Mouse (Mus musculus) left cerebral cortex, adult 8-10 months (tissue): ENCODE data around the gene Rnf121. TPM values are rescaled to one million over a fixed set of nuclear protein-coding genes. Genes with fewer than 3 reads are reported as not detected.

ENCODE experiments used
- DNase-seq, 2 experiments: peaks; one replicate each; pipeline ENCODE4 v3.0.0; 2022; ENCODE audit warnings: low spot score in 2 of 2
- total RNA-seq, 4 experiments: library from RNA; stranded (reverse); gene quantifications; 2 replicates each; pipeline ENCODE4 v1.2.4; 2022

The Rnf121 gene
- total RNA-seq, 4 experiments from 2014 or later: 45.4 to 51.5 (median 47.8) TPM

DNA sequence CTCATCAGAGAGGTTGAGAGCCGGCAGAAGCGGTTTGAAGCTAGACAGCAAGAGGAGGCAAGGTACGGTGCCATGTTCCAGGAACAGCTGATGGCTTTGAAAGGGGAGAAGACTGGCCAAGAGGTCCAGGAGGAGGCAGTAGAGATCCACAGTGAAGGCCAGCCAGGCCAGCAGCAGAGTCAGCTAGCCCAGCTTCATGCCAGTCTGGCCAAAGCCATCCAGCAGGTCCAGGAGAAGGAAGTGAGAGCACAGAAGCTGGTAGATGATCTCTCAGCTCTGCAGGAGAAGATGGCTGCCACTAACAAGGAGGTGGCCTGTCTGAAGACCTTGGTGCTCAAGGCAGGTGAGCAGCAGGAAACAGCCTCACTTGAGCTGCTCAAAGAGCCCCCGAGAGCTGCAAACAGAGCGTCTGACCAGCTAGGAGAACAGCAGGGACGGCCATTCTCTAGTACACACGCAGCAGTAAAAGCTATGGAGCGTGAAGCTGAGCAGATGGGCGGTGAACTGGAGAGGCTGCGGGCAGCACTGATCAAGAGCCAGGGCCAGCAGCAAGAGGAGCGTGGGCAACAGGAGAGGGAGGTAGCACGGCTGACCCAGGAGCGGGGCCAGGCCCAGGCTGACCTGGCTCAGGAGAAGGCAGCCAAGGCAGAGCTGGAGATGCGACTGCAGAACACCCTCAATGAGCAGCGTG, 65.7 kb downstream of the Rnf121 start:
- no peak for DNase-seq

DNA sequence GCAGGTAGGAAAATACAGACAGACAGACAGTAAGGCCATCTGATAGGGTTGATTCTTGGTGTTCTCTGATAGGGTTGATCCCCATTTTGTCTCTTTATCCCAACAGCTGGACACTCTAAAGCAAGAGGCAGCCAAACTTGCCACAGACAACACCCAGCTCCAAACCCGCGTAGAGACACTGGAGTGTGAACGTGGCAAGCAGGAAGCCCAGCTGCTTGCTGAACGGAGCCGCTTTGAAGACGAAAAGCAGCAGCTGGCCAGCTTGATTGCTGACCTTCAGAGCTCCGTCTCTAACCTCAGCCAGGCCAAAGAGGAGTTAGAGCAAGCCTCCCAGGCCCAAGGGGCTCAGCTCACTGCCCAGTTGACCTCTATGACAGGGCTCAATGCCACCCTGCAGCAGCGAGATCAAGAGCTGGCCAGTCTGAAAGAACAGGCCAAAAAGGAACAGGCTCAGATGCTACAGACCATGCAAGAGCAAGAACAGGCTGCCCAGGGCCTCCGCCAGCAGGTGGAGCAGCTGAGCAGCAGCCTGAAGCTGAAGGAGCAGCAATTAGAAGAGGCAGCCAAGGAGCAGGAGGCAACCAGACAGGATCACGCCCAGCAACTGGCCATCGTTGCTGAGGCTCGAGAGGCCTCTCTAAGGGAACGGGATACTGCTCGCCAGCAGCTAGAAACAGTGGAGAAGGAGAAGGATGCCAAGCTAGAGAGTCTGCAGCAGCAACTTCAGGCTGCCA, 66.9 kb downstream of the Rnf121 start:
- peak; percentile 74 to 82 for DNase-seq

DNA sequence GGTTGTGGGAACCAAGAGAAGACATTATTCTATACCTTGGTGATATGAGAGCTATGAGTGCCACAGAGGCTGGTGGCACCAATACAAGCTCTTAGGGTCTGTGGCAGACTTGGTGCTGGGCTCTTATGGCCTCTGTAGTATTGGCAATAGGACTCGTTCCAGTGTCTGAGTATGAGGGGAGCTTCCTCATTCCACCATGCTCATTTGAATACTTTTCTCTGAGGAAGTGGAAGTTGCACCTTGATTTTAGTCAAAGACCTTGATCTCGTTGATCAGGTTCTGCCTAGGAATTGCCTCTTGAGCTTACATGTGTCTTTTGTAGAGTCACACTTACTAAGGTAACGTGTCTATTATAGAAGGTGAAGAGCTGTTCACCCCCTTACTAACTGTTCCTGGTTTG, 71.0 kb downstream of the Rnf121 start:
- no peak for DNase-seq

DNA sequence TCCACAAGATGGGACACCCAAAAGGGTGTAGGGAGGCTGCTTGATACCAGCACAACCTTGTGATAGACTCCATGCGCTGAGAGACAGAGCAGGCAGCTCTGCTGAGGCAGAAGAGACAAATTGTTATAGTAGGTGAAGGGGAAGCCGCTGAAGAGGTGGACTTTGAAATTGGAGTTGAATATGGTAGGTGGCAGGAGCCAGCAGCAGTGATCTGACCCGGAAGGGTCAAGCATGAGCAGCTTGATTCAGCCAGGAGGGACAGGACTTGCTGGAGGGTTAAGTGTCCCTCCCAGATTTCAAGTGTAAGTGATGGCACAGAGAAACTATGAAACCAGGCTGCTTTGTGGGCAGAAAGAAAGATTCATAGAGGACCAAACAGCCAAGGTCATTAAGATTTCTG, 80.2 kb downstream of the Rnf121 start:
- DNase-seq: no peak

DNA sequence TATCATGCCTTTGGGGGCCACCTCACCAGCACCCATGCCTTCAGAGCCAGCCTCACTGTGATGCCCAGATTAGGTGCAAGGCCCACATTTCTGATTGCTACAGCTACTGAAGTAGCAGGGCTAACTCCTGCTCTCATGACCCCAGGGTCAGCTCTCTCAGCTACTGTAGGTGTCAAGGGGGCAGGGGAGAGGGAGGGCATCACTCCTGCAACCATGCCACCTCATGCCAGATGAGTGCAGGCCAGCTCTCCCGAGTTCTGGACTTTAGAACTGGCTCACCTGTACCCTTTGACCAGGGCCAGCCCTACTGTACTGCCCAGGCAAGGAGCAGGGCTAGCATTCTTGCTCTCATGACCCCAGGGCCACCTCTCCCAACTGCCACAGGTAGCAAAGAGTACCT, 82.5 kb downstream of the Rnf121 start:
- DNase-seq: no peak

DNA sequence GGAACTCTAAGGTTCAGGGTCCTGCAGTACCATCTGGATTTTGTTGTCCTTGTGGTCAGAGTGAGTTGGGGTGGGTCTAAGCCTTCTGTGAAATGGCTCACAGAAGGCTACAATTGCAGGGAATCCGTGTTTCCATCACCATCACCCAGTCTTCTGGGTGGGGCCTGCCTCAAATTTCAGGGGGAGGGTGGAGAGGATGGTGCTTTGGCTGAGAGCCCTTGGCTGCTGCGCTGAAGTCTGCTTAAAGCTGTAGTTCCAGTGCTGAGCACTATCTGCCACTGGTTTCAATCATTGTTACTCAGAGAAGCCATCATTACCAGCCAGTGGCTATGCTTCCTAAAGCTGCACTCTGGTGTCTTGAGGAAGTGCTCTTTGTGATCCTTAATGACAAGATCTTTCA, 90.8 kb downstream of the Rnf121 start:
- no peak for DNase-seq

DNA sequence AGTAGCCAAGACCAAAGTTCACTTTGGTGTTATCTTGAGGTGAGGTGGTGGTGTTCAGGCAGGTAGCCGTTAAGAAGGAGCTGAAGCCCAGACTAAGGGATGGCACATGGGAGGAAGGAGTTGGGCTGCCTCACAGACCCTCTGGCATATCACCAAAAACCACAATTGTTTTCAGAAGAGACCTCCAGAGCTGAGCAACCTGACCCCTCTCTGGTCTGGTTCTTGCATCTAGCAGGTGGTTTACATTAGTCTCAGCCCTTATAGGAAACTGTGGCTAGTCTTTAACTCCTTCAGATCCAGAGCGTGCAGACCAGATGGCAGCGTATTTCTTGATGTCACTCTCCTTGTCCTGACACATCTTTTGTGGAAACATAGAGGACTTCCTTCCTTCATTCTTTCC, 91.5 kb downstream of the Rnf121 start:
- no peak for DNase-seq

DNA sequence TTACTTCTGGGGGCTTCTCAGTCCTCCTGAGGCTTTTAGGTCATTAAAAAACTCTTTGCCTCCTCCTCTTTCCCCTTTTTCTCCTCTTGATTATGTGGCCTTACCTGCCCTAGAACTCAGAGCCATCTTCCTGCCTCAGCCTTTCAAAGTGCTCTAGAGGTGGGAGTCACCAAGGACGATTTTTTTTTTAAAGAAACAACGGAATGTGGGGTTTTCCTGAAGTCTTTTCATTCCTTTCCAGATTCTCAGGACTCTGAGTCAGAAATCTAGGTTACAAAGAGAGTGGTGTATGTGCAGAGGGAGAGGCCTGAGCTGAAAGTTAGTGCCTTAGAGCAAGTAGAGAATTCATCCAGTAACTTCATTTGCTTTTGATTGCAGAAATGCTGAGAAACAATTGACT, 93.5 kb downstream of the Rnf121 start:
- DNase-seq: no peak

DNA sequence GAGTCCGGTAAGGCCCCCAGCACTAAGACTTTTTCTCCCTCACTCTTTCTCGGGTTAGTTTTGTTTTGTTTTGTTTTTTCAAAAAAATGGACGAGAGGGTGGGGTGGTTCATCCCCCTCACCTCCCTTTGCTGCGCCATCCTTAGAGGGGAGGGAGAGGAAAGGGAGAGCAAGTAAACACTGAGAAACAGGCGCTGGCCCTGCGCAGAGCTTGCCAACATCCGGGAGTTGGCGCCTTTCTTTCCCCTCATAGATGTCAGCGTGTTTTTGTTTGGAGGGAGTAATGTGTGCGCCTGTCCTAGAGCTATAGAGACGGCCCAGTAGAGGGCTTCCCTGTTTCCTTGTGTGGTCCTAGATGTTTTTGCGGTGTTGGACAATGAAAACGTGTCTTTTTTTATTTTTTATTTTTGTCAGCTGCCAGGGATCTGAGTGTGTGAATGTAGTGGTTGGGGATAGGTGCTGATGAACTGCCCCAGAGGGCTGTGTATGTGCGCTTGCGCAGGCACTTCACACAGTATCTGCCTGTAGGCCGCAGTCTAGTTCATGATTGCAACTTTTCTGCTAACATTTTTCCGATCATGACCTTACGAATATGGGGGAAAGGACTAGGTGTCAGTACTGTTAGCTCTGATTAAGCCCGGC, 94.3 kb downstream of the Rnf121 start:
- peak; percentile 60 to 72 for DNase-seq

DNA sequence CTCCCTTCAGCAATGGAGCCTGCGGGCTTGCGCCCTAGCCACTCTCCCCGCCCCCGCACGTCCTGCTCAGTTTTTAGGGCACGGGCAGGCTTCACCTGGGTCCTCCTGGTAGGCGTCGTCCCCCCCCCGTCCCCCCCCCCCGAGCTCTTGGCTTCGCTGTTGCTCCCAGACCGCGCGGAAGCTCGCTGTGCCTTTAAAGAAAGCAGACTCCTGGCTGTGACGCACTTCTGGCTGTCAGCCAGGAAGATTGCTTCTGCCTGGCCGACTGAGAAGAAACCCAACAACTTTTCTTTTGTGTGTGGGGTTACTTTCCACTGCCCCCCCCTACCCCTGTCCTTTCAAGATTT, 94.9 kb downstream of the Rnf121 start:
- peak; percentile 62 to 88 for DNase-seq

DNA sequence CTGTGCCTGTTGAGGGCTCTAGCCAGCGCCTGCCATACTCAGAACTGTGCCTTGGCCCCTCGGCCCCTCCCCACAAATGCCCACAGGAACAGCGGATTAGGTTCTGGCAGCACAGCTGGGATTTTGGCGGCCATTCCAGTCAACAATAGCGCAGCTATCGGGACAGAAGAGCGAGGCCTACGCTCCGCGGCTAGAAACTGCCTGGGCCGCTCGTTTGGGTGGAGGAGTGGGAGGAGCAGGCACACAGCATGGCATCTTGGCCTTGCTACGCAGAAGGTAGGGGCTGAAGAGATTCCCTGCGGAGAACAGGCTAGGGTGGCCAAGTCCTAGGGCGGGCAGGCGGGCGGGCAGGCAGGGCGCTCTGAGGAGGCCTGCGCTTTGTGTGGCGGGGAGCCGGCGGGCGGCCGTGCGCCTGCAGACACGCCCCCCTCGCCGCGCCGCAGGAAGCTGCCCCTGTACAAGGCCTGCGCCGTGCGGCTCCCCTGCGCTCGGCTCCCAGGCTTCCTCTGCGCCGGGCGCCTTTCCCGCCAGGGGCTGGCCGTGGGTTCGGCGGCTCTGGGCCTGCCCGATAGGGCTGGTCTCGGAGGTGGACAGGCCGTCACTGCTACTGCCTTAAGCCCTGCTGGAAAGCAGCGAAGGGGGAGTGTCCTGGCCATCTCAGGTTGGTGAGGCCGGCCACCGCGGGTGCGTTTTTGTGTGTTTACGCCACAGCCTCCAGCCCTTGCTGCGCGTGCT, 95.4 kb downstream of the Rnf121 start:
- DNase-seq: peak; percentile 69 to 81

Other genes starting within 250 kb of the Rnf121 start
- under 1 TPM in 3 of 4 experiments, not detected in 1; 0.30 to 0.39 (median 0.30) TPM for gene Phox2a, start 247.2 kb downstream of the Rnf121 start, total RNA-seq
- 10 to 100 TPM; 35.7 to 46.9 (median 42.6) TPM for gene Inppl1, start 227.2 kb downstream of the Rnf121 start, total RNA-seq
- under 1 TPM in 1 of 4 experiments, not detected in 3; 0.55 TPM for gene Folr2, start 208.3 kb downstream of the Rnf121 start, total RNA-seq
- 10 to 100 TPM; 30.0 to 45.4 (median 32.9) TPM for gene Anapc15, start 201.8 kb downstream of the Rnf121 start, total RNA-seq
- 1 to 10 TPM in 2 of 4 experiments, under 1 TPM in 2; 0.46 to 9.8 (median 1.2) TPM for gene Folr1, start 194.7 kb downstream of the Rnf121 start, total RNA-seq
- gene Lamtor1, start 159.6 kb downstream of the Rnf121 start, total RNA-seq: 10 to 100 TPM; 83.0 to 96.2 (median 90.5) TPM
- gene Tomt, start 159.1 kb downstream of the Rnf121 start, total RNA-seq: under 1 TPM in 2 of 4 experiments, not detected in 2; 0.13 to 0.32 TPM
- gene Lrrc51, start 131.6 kb downstream of the Rnf121 start, total RNA-seq: 1 to 10 TPM; 3.7 to 8.1 (median 5.8) TPM
- 100 to 1,000 TPM in 2 of 4 experiments, 10 to 100 TPM in 2; 98.8 to 108 (median 101) TPM for gene Numa1, start 131.4 kb downstream of the Rnf121 start, total RNA-seq
- gene Il18bp, start 46.8 kb downstream of the Rnf121 start, total RNA-seq: 1 to 10 TPM; 6.6 to 8.1 (median 7.8) TPM
- 10 to 100 TPM; 20.4 to 28.8 (median 24.4) TPM for gene Xndc1, start within 50 bp of the Rnf121 start, total RNA-seq
- gene Xntrpc, start 244 bp upstream of the Rnf121 start, total RNA-seq: 1 to 10 TPM in 3 of 4 experiments, under 1 TPM in 1; 0.63 to 2.4 (median 1.5) TPM
- gene Trpc2, start 17.6 kb upstream of the Rnf121 start, total RNA-seq: 1 to 10 TPM in 3 of 4 experiments, under 1 TPM in 1; 0.61 to 2.4 (median 1.3) TPM
- gene Art1, start 36.3 kb upstream of the Rnf121 start, total RNA-seq: under 1 TPM in 3 of 4 experiments, not detected in 1; 0.25 to 0.46 (median 0.26) TPM
- under 1 TPM in 1 of 4 experiments, not detected in 3; 0.33 TPM for gene Art5, start 44.0 kb upstream of the Rnf121 start, total RNA-seq
- under 1 TPM; 0.46 to 0.99 (median 0.84) TPM for gene Chrna10, start 51.4 kb upstream of the Rnf121 start, total RNA-seq
- gene Nup98, start 144.7 kb upstream of the Rnf121 start, total RNA-seq: 10 to 100 TPM; 40.7 to 43.0 (median 41.7) TPM
- 10 to 100 TPM; 23.7 to 28.9 (median 25.5) TPM for gene Pgap2, start 144.7 kb upstream of the Rnf121 start, total RNA-seq
- gene Rhog, start 190.6 kb upstream of the Rnf121 start, total RNA-seq: 10 to 100 TPM; 34.4 to 46.5 (median 39.2) TPM
- gene Stim1, start 202.3 kb upstream of the Rnf121 start, total RNA-seq: 10 to 100 TPM; 87.0 to 97.5 (median 94.7) TPM